Mouse (Mus musculus) urinary bladder, postnatal 10 days (tissue): Measurements from ENCODE around the gene 2210011C24Rik.
"Not testable (repeated sequence)": the region's sequence is repeated elsewhere in the genome, so short reads cannot be mapped to it uniquely, and the experiment has no call there.

Experiments used
- DNase-seq: peaks from one replicate; pipeline ENCODE4 v3.0.0; 2022; ENCODE audit warnings: low spot score

The 2210011C24Rik gene

GRCm38 (mm10) chr8:84019738-84020137 is 7.8 kb upstream of the 2210011C24Rik start:
- DNase-seq = no peak

GRCm38 (mm10) chr8:84015833-84016232 is 3.9 kb upstream of the 2210011C24Rik start:
- no peak for DNase-seq

DNA sequence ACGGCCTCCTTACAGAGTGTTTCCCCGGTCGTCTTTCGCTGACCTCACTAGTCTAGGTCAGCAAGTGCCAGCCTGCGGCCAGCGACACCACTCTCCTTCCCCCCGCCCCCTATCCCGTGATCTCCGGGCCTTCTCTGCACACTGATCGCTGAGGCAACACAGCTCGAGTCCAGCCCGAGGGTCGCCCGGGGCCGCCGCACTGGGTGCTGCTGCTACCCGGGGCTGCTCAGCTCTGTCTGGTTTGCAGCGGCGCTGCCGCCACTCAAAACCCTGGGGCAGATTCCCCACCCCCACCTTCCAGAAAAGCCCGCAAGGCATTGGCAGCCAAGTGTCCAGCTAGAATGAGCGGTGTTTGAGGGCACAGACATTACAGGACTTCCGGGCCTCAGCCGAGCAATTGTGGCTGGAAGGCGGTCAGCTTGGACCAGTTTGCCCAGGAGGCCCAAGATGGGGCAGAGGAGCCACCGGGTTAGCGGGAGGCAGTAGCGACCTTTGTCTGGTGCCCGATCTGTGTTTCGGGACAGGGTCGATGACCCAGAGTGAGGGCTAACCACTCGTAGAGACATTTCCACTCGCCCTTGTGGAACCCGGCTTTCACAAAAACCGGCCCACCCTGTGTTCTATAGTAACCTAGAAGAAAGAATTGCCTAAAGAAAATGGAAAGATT is 661 bp upstream of the 2210011C24Rik start:
- no peak for DNase-seq

GRCm38 (mm10) chr8:84010625-84011611 is 1.1 kb downstream of the 2210011C24Rik start:
- no peak for DNase-seq

DNA sequence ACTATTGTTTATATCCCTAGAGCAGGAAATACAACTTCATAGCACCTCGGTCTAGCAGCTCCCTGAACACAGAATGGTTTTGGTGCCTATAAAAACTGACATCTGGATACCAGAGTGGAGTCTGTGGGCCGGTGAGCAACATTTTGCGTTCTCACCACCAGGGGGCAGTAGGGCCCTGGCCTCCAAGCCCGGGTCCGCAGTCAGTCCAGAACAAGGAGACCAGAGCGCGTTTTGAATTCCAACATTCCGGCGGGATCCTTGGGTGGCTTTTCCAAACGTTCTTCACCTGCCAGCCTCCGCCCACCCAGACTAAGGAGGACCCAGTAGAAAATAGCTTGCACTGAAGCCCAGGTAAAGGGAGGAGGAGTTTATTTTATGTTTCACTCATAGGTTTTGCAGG is 2.1 kb downstream of the 2210011C24Rik start:
- peak; percentile 67 for DNase-seq

- DNase-seq = no peak
Measured at GRCm38 (mm10) chr8:84008362-84008761, 3.6 kb downstream of the 2210011C24Rik start.

DNA sequence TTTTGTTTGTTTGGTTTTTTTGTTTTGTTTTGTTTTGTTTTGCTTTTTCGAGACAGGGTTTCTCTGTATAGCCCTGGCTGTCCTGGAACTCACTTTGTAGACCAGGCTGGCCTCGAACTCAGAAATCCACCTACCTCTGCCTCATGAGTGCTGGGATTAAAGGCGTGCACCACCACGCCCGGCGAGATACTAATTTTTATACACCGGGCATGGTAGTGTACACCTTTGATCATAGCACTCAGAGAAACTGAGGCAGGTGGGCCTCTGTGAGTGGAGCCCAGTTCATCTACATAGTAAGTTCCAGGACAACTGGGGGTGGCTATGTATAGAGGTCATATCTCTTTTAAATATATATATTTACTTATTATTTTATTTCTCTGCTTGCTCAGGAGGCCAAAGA is 6.5 kb downstream of the 2210011C24Rik start:
- DNase-seq = not testable (repeated sequence)

DNA sequence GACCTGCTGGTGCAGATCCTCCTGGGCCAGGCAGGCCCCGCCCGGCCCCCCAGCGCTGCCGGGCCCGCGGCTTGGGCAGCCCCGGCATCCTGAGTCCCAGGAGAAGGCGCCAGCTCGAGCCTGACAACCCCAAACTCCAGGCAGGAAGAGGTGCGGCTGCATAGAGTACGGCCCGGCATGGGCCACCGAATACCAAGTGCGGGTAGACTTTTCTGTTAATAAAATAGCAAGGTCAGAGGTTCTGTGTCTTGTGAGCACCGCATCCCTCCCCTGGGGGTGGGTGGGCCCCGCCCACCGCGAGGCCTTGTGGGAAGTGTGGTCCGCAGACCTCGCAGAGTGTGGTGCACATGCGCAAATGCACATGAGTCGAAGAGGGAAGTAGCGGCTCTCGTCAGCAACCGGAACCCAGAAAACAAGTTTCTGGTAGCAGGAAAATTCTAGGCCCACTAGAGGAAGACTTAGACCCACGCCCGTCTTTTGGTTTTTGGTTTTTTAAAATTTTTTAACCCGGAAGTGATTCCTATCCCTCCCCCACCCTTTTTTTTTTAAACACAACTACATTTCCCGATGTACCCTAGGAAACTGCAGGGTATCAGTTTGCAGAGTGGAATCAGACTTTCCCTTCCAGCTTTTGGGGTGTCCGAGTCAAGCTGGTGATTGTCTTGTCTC is 7.3 kb downstream of the 2210011C24Rik start:
- DNase-seq = peak; percentile 67

DNA sequence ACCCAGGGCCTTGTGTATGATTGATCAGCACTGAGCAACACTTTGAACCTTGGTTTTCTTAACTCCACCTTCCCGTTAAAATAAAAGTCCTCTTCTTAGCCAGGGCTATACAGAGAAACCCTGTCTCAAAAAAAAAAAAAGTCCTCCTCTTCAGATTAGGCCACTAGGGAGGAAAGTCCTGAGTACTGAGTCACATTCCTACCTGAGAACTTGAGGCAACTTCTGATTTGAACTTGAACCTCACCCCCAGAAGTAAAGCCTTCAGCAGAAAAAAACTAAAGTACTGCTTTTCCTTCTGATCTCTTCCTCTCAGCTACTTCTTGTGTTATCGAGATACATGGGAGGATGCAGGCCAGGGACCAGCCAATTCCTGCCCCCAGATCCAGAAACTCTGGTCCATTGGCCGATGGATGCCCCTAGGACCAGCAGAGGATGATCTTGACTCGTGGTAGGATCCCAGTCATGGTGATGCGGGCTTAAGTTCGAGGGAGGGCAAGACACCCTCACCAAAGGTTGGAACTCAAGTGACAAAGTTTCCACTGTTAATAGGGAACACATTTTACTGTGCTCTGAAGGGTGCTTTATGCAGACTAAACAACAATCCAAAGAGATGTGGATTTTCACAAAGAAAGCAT is 8.2 kb downstream of the 2210011C24Rik start:
- DNase-seq = no peak

DNA sequence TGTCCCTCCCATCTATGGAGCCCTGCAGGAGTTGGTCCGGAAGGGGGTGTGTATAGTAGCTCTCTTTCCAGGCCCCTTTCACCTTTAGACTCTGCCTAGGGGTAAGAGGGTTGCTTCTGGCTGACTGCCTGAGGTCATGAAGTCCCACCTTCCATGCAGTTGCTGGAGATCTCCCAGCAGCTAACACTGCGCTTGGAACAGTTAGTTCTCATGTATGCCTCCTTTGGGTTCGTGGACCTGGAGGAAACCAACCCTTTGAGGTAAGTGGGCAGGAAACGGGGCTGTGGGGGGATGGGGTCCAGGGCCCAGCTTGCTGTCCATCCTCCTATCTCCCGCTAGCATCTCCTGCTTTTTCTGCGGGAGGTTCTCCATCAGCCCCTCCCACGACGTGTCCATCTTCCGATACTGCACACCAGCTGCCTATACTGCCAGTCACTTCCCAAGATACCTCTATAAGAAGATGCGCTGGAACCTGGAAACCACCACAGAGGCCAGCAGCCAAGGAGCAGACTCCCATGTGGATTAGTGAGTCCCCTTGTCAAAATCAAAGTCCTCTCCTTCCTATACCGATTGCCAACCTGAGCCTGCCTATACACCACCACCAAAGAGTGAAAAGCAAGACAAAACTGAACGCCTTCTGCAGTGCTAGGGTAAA is 8.9 kb downstream of the 2210011C24Rik start:
- no peak for DNase-seq

DNA sequence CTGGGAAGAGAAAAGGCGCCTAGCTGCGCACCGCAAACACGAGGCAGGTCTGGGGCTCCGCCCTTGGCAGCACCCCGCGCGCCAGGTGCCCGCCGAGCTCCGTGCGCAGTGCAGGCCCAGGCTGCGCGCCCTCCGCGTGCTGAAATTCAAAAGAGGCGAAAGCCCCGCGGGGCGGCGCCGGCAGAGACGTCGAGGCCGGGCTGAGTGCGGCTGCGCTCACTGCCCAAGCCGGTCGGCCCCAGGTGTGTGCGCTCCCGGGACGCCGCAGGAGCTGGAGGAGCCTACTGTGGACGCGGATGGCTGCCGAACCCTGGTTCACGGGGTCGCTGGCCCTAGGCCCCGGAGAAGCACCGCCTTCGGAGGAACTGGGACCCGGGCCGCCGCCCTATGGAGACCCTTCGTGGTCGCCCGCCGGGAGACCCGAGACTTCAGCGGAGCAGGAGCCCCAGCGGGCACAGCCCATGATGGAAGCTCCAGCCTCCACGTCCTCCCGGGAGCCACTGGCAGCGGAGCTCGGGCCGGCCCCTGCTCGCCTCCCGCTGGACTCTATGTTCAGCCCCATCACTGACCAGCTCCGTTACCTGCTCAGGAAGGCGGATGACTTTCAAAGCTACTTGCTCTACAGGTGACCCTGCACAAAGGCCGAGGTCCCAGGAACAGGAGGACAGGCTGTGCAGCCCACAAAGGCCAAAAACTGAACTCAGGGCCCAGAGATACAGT is 10.5 kb downstream of the 2210011C24Rik start, which contains the start of gene 1700067K01Rik:
Gene 1700067K01Rik (plus strand): TSS at position 222 of the 720 bp plus-strand sequence.
- no peak for DNase-seq

DNA sequence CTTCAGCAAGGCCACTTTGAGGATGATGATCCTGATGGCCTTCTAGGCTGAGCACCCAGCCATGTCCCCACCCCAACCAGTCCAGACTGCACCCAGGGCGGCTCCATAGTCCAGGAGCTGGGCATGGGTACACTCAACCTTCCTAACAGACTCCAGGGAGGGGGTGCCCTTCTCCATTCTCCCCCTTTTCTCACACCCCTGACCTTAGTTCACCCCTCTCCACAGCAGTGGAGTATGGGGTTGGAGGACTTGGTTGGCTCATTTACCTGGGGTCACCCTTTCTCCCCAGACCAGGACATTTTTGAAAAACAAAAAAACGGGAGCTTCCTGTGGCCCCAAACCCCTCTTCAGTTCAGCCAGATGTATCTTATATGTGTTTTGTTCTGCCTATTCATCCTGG is 12.1 kb downstream of the 2210011C24Rik start:
- DNase-seq = no peak

GRCm38 (mm10) chr8:83999057-83999705 is 12.8 kb downstream of the 2210011C24Rik start:
- no peak for DNase-seq

GRCm38 (mm10) chr8:83998231-83999056 is 13.5 kb downstream of the 2210011C24Rik start:
- no peak for DNase-seq

GRCm38 (mm10) chr8:83997511-83998141 is 14.3 kb downstream of the 2210011C24Rik start, which contains the start of gene Samd1:
Samd1 (plus strand) TSS chr8:83997672.
- DNase-seq = no peak

DNA sequence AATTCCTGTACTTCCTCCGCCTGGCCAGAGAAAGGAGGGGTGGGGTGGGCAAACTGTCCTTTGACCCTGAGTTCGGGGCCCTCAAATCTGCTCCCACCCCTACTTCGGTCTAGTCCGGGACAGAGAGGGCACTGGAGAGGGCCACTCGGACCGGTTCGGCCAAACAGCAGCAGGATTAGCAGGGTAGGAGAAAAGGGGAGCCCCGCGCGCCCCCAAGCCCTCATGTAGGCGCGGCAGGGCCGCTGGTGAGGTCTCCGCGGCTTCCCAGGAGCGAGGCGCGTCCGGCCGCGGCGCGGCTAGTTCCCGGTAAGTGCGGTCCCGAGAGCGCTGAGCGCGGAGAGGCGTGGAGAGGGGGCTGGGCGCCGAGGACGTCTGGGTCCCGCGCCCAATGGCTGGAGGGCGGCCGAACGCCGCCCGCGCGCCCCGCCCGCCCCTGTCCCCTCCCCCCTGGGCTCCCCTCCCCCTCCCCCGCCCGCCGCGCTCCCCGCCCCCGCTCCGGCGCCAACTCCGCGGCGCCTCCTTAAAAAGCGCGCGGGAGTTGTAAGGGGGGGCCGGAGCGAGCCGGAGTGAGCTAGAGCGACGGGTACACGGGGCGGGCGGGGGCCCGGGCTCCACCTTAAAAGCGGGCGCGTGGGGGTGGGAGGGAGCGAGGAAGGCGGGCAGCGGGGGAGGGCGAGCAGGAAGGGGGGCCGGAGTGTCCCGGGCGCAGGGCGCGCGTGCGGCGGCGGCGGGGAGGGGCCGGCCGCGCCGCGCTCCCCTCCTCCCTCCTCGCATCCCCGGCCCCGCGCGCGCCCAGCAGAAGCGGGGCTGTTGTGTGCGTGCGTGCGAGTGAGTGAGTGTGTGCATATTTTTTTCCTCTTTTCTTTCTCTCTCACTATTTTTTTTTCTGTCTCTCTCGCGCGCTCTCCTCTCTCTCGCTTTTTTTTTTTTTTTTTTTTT is 15.1 kb downstream of the 2210011C24Rik start:
- DNase-seq = peak; percentile 66

DNA sequence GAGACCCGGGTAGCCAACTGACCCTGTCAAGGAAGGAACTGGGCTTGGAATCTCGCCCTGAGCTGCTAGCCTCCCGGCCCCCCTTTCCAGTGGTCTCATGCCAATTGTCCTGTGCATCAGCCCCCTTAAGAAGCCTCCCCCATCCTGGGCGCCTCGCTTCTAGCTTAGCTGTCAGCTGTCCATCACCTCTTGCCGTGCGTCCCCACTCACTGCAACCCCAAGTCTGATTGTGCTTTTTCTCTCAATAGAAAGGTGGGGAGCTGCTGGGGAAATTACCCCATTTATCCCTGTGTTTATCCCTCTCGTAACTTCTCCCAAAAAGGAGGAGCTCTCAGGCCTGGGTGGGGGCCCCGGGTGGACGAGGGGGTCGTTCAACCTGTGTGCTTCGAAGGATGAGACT is 16.0 kb downstream of the 2210011C24Rik start:
- no peak for DNase-seq

- DNase-seq = no peak
Measured at GRCm38 (mm10) chr8:83994030-83994429, 17.9 kb downstream of the 2210011C24Rik start.
